Mouse (Mus musculus) kidney, embryonic 15.5 days (tissue): ENCODE data around the gene Hist2h2aa1. TPM values are rescaled to one million over a fixed set of nuclear protein-coding genes. Genes with fewer than 3 reads are reported as not detected.
"Not testable (repeated sequence)": the region's sequence is repeated elsewhere in the genome, so short reads cannot be mapped to it uniquely, and the experiment has no call there.

Source experiments
- ATAC-seq: fragments of 200-750 bp; cut with Nextera tagmentation; replicated peaks from 2 replicates; pipeline ENCODE4 v1.8.0; 2017; ENCODE audit warnings: moderate TSS enrichment; ENCODE audit not compliant: low FRiP score
- H3K27ac ChIP-seq: fragments of 300-500 bp; sonication (generic); 2 replicates; pipeline ENCODE4 v1.5.1; 2015; ENCODE audit warnings: mild to moderate bottlenecking, inconsistent platforms
- H3K27me3 ChIP-seq: fragments of 300-500 bp; sonication (generic); 2 replicates; pipeline ENCODE4 v1.6.1; 2015; ENCODE audit warnings: inconsistent platforms
- H3K36me3 ChIP-seq: fragments of 300-500 bp; sonication (generic); 2 replicates; pipeline ENCODE4 v1.6.1; 2015; ENCODE audit warnings: inconsistent platforms
- H3K4me1 ChIP-seq: fragments of 300-500 bp; sonication (generic); 2 replicates; pipeline ENCODE4 v1.6.1; 2015; ENCODE audit warnings: inconsistent platforms
- H3K4me2 ChIP-seq: fragments of 300-500 bp; sonication (generic); 2 replicates; pipeline ENCODE4 v1.6.1; 2015; ENCODE audit warnings: moderate library complexity, mild to moderate bottlenecking, inconsistent platforms
- H3K4me3 ChIP-seq: fragments of 300-500 bp; sonication (generic); replicated peaks from 2 replicates; pipeline ENCODE4 v1.5.1; 2015; ENCODE audit warnings: mild to moderate bottlenecking, inconsistent platforms
- H3K9ac ChIP-seq: fragments of 300-500 bp; sonication (generic); 2 replicates; pipeline ENCODE4 v1.6.1; 2015; ENCODE audit warnings: mild to moderate bottlenecking, inconsistent platforms
- H3K9me3 ChIP-seq: fragments of 300-500 bp; sonication (generic); replicated peaks from 2 replicates; pipeline ENCODE4 v1.6.1; 2016; ENCODE audit warnings: inconsistent platforms
- WGBS: fragments of 180-500 bp; shearing (Covaris S2); methylation state at CpG from one replicate; pipeline ENCODE4 v1.1.7; 2015; ENCODE audit warnings: mixed read lengths; 5-methylcytosine and 5-hydroxymethylcytosine counted together
- polyA plus RNA-seq: library from polyadenylated mRNA; unstranded; fragments of >200 nt; fragmentation: Nextera tagmentation; extraction: Ambion mirVana; gene quantifications from 2 replicates; pipeline ENCODE4 v1.2.1, GENCODE M21; 2015

Gene Hist2h2aa1
- polyA plus RNA-seq, 1 experiment from 2014 or later = 29.7 TPM

DNA sequence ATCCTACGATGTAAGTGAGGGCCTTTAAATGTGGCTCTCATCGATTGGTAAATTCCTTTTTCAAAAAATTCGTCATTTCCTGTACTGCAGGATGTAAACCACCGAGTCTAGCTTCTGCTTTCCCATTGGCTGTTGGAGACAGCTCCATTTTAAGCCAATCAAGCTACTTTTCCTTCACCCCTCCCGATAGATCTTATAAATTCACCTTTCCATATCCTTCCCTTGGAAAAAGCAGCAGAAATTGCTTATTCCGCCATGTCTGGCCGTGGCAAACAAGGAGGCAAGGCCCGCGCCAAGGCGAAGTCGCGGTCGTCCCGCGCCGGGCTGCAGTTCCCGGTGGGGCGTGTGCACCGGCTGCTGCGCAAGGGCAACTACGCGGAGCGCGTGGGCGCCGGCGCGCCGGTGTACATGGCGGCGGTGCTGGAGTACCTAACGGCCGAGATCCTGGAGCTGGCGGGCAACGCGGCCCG, 25.6 kb upstream of the Hist2h2aa1 start, which contains the start of the genes Bola1 and Hist2h2ab:
Gene Bola1, minus strand, starts transcription at position 49 of the 470 bp plus-strand sequence.
Gene Hist2h2ab, plus strand, starts transcription at position 205 of the 470 bp plus-strand sequence.
- H3K27me3 ChIP-seq = 0 out of 2 replicates have a peak, but pooled peaks cover 1% of the 10 kb centered on the region
- H3K36me3 ChIP-seq = no peaks in the 10 kb centered on the region
- H3K27ac ChIP-seq = peak within 1 kb of the TSS; percentile 100
- H3K4me3 ChIP-seq = peak within 1 kb of the TSS; percentile 68
- H3K9ac ChIP-seq = peak within 1 kb of the TSS; percentile 92
- H3K4me2 ChIP-seq = peak within 1 kb of the TSS; percentile 86
- no peaks in the 10 kb centered on the region for H3K9me3 ChIP-seq
- peak; percentile 78 for ATAC-seq
- H3K4me1 ChIP-seq = peaks cover 36% of the 10 kb centered on the region
- under 1% methylated on average over 37 of the region's 37 CpGs for WGBS

GRCm38 (mm10) chr3:96220131-96220764, 25.0 kb upstream of the Hist2h2aa1 start:
- Histone ChIP-seq H3K4me1 (peaks cover 41% of the 10 kb centered on the region), H3K27ac (peak overlapping the region; percentile 100), H3K9ac (peak overlapping the region; percentile 92), H3K4me2 (peak overlapping the region; percentile 86), H3K4me3 (peak overlapping the region; percentile 68)
- not testable (repeated sequence) for H3K9me3 ChIP-seq, H3K27me3 ChIP-seq, H3K36me3 ChIP-seq
- under 1% methylated on average over 47 of the region's 47 CpGs for WGBS
- peak; percentile 2; the same call in 1 of the 2 replicates for ATAC-seq

DNA sequence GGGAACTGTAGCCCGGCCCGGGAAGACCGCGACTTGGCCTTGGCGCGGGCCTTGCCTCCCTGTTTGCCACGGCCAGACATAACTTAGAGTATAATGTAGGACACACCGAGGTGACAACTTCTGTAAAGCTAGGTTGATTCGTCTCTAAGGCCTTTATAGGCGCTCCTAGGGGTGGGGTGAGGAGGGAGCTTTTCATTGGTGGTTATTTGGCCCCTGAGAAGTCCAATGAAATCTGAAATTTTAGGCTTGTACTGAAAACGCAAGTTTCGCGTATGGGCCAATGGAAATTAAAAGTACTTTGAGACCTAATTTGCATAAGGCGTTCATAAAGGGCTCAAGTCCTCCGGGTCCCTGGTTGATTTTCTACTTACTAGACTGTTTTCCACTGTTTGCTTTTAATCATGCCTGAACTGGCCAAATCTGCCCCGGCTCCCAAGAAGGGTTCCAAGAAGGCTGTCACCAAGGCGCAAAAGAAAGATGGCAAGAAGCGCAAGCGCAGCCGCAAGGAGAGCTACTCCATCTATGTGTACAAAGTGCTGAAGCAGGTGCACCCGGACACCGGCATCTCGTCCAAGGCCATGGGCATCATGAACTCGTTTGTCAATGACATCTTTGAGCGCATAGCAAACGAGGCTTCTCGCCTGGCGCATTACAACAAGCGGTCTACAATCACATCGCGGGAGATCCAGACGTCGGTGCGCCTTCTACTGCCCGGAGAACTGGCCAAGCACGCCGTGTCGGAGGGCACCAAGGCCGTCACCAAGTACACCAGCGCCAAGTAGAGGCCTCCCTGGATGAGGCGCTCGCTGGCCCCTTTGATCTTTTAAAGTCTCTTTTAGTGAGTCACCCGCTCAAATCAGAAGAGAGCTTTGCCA, 24.3 kb upstream of the Hist2h2aa1 start, which contains the start of the genes Hist2h2ac and Hist2h2be:
Gene Hist2h2ac, minus strand, starts transcription at position 116 of the 875 bp plus-strand sequence.
Gene Hist2h2be, plus strand, starts transcription at position 355 of the 875 bp plus-strand sequence.
- peak within 1 kb of the TSS; percentile 68 for H3K4me3 ChIP-seq
- peaks cover 46% of the 10 kb centered on the region for H3K4me1 ChIP-seq
- peak within 1 kb of the TSS; percentile 86 for H3K4me2 ChIP-seq
- peak; percentile 94 for ATAC-seq
- no peaks in the 10 kb centered on the region for H3K27me3 ChIP-seq
- no peaks in the 10 kb centered on the region for H3K9me3 ChIP-seq
- peak within 1 kb of the TSS; percentile 100 for H3K27ac ChIP-seq
- peak within 1 kb of the TSS; percentile 92 for H3K9ac ChIP-seq
- no peaks in the 10 kb centered on the region for H3K36me3 ChIP-seq
- under 1% methylated on average over 43 of the region's 43 CpGs for WGBS

GRCm38 (mm10) chr3:96221640-96222038, 23.7 kb upstream of the Hist2h2aa1 start:
- no peaks in the 10 kb centered on the region for H3K27me3 ChIP-seq
- ATAC-seq = no peak
- peaks cover 51% of the 10 kb centered on the region for H3K4me1 ChIP-seq
- H3K36me3 ChIP-seq = no peaks in the 10 kb centered on the region
- H3K4me2 ChIP-seq = peak overlapping the region; percentile 86
- H3K9ac ChIP-seq = peak overlapping the region; percentile 64
- H3K4me3 ChIP-seq = peak overlapping the region; percentile 68
- peak overlapping the region; percentile 100 for H3K27ac ChIP-seq
- no peaks in the 10 kb centered on the region for H3K9me3 ChIP-seq
- WGBS = 21% methylated on average over 9 of the region's 9 CpGs

GRCm38 (mm10) chr3:96222774-96223173, 22.5 kb upstream of the Hist2h2aa1 start:
- no peak overlapping the region; the same call in 1 of the 2 replicates for H3K4me3 ChIP-seq
- H3K36me3 ChIP-seq = no peaks in the 10 kb centered on the region
- H3K27me3 ChIP-seq = no peaks in the 10 kb centered on the region
- 0 out of 2 replicates have a peak overlapping the region, but pooled peaks have one; percentile 4 for H3K27ac ChIP-seq
- H3K4me1 ChIP-seq = peaks cover 60% of the 10 kb centered on the region
- 0 out of 2 replicates have a peak overlapping the region, but pooled peaks have one; percentile 10 for H3K9ac ChIP-seq
- no peak for ATAC-seq
- peak overlapping the region; percentile 86 for H3K4me2 ChIP-seq
- 94% methylated on average over 4 of the region's 4 CpGs for WGBS
- H3K9me3 ChIP-seq = no peaks in the 10 kb centered on the region

- H3K36me3 ChIP-seq = no peaks in the 10 kb centered on the region
- H3K27ac ChIP-seq = peak overlapping the region; percentile 39
- no peak overlapping the region for H3K4me3 ChIP-seq
- no peaks in the 10 kb centered on the region for H3K27me3 ChIP-seq
- no peak overlapping the region for H3K9ac ChIP-seq
- WGBS = 18% methylated on average over 2 of the region's 2 CpGs
- H3K4me1 ChIP-seq = peaks cover 51% of the 10 kb centered on the region
- H3K9me3 ChIP-seq = no peaks in the 10 kb centered on the region
- no peak for ATAC-seq
- H3K4me2 ChIP-seq = peak overlapping the region; percentile 11; the same call in 1 of the 2 replicates
Observed at GRCm38 (mm10) chr3:96225421-96225820, 19.9 kb upstream of the Hist2h2aa1 start.

GRCm38 (mm10) chr3:96226695-96227648, 18.3 kb upstream of the Hist2h2aa1 start:
- no peak overlapping the region for H3K27ac ChIP-seq
- no peak overlapping the region for H3K9ac ChIP-seq
- H3K4me2 ChIP-seq = no peak overlapping the region
- WGBS = 61% methylated on average over 8 of the region's 8 CpGs
- peaks cover 48% of the 10 kb centered on the region for H3K4me1 ChIP-seq
- no peak for ATAC-seq
- H3K27me3 ChIP-seq = no peaks in the 10 kb centered on the region
- H3K36me3 ChIP-seq = no peaks in the 10 kb centered on the region
- no peaks in the 10 kb centered on the region for H3K9me3 ChIP-seq
- H3K4me3 ChIP-seq = no peak overlapping the region

GRCm38 (mm10) chr3:96228828-96229227, 16.5 kb upstream of the Hist2h2aa1 start:
- Histone ChIP-seq H3K27ac (no peak overlapping the region), H3K4me3 (no peak overlapping the region), H3K9me3 (no peaks in the 10 kb centered on the region), H3K27me3 (no peaks in the 10 kb centered on the region), H3K9ac (no peak overlapping the region), H3K36me3 (no peaks in the 10 kb centered on the region), H3K4me2 (no peak overlapping the region), H3K4me1 (peaks cover 32% of the 10 kb centered on the region)
- 62% methylated on average over 2 of the region's 2 CpGs for WGBS
- ATAC-seq = no peak

DNA sequence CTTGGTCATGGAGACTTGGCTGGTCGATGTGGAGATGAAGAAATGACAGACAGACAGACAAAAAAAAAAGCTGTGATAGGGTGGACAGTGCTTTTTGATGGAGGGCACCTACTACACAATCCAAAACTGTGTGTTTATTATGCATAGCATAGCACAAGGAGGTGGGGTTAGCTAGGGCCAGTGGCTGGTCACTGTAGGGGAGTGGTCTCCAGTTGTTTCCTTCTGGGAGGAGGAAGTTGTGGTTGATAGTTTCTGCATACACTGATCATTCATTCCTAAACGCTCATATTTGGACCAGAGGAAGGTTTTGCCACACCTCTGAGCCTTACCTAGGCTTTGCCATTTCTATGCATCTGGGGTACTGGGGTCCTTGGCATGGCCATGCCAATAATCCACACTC, 14.9 kb upstream of the Hist2h2aa1 start:
- H3K36me3 ChIP-seq = no peaks in the 10 kb centered on the region
- H3K4me1 ChIP-seq = peaks cover 21% of the 10 kb centered on the region
- WGBS = 78% methylated on average over 2 of the region's 2 CpGs
- H3K27ac ChIP-seq = no peak overlapping the region
- no peaks in the 10 kb centered on the region for H3K27me3 ChIP-seq
- H3K4me3 ChIP-seq = no peak overlapping the region
- H3K9ac ChIP-seq = no peak overlapping the region
- ATAC-seq = no peak
- H3K4me2 ChIP-seq = no peak overlapping the region
- H3K9me3 ChIP-seq = no peaks in the 10 kb centered on the region

DNA sequence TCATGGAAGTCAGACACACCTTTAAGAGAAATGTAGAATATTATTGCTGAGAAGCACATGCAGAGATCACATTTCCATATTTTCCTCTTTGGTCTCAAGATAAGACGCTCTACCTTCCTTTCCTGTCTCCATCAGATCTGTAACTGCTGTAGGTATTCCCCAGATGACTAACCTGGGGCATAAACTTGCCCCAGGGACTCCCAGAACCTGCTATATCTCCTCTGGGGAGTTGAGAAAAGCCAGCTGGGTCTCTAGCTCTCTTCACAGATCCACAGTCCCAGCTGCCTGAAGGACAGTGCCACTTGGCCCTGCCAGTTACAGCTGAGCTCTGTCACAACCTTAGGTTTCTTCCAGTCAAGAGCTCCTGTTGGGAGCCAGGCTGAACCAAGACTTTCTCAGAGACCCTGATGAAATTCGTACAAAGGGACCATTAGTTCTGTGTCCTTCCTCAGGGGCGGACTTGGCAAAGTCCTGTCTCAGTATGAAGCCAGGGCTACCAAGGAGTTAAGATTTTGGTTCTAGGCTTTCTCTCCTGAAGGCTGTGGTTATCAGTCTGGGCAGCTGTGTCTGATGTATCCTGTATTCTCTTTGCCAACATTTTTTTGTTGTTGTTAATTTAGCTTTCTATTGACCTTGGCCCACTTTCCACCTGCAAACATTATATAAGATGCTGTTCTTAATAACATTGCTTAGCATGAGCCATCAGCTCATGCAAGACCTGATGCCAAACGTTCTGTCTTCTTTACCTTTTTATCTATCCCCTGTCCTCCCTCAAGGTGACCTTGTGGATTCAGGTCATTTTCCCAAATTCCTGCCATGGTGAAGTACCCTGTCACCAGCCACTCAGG, 14.2 kb upstream of the Hist2h2aa1 start:
- ATAC-seq = no peak
- WGBS = 80% methylated on average over 4 of the region's 4 CpGs
- no peaks in the 10 kb centered on the region for H3K9me3 ChIP-seq
- no peak overlapping the region for H3K4me2 ChIP-seq
- H3K4me3 ChIP-seq = no peak overlapping the region
- no peaks in the 10 kb centered on the region for H3K27me3 ChIP-seq
- H3K9ac ChIP-seq = no peak overlapping the region
- peaks cover 17% of the 10 kb centered on the region for H3K4me1 ChIP-seq
- no peak overlapping the region for H3K27ac ChIP-seq
- H3K36me3 ChIP-seq = no peaks in the 10 kb centered on the region
